Mouse (Mus musculus) MEL (cell line): ENCODE measurements at regions not wholly inside any gene's neighbourhood (a gene's known extent, or its start where the extent isn't known, plus 50 kb on each side); places are given as distances from the start of the nearest gene placed in this dataset.

Source experiments
- CHD1 ChIP-seq: IDR thresholded peaks from 2 replicates; pipeline ENCODE4 v1.6.1; 2012; ENCODE audit warnings: low read depth, mild to moderate bottlenecking, inconsistent platforms, low read length, improper control_type of control experiment
- CTCF ChIP-seq, 3 experiments: IDR thresholded peaks in 2 of 3; conservative IDR thresholded peaks in 1 of 3; 2 replicates each; pipeline ENCODE4 v1.5.1; 2011 to 2012; ENCODE audit warnings: low read length in 3 of 3, low read depth in 2 of 3, mild to moderate bottlenecking in 2 of 3, improper control_type of control experiment in 1 of 3, inconsistent platforms in 1 of 3, mixed read lengths in 1 of 3, moderate library complexity in 1 of 3; ENCODE audit not compliant: control insufficient read depth in 1 of 3, insufficient read depth in 1 of 3, poor library complexity in 1 of 3, severe bottlenecking in 1 of 3
- EP300 ChIP-seq, 2 experiments: IDR thresholded peaks; 2 replicates each; pipeline ENCODE4 v1.6.1; 2011; ENCODE audit warnings: improper control_type of control experiment in 2 of 2, low read length in 2 of 2, low read depth in 1 of 2, mild to moderate bottlenecking in 1 of 2
- HCFC1 ChIP-seq: IDR thresholded peaks from 2 replicates; pipeline ENCODE4 v1.6.1; 2012; ENCODE audit warnings: low read depth, mild to moderate bottlenecking, inconsistent platforms, low read length, improper control_type of control experiment, moderate library complexity
- MAFK ChIP-seq: IDR thresholded peaks from 2 replicates; pipeline ENCODE4 v1.6.1; 2011; ENCODE audit warnings: low read depth, mild to moderate bottlenecking, low read length, improper control_type of control experiment, borderline replicate concordance
- MAX ChIP-seq: IDR thresholded peaks from 2 replicates; pipeline ENCODE4 v1.6.1; 2011; ENCODE audit warnings: low read length, improper control_type of control experiment
- MAZ ChIP-seq: IDR thresholded peaks from 2 replicates; pipeline ENCODE4 v1.6.1; 2012; ENCODE audit warnings: low read depth, mild to moderate bottlenecking, inconsistent platforms, low read length, improper control_type of control experiment
- MXI1 ChIP-seq: IDR thresholded peaks from 2 replicates; pipeline ENCODE4 v1.6.1; 2011; ENCODE audit warnings: mild to moderate bottlenecking, low read depth, low read length, improper control_type of control experiment
- POLR2A ChIP-seq, 2 experiments: IDR thresholded peaks; 2 replicates each; pipeline ENCODE4 v1.6.1; 2011 to 2012; ENCODE audit warnings: low read length in 2 of 2, mild to moderate bottlenecking in 2 of 2, control low read depth in 1 of 2, improper control_type of control experiment in 1 of 2, low read depth in 1 of 2, moderate library complexity in 1 of 2; ENCODE audit not compliant: control insufficient read depth in 1 of 2, insufficient read depth in 1 of 2, poor library complexity in 1 of 2
- POLR2AphosphoS2 ChIP-seq: IDR thresholded peaks from 2 replicates; pipeline ENCODE4 v1.6.1; 2011; ENCODE audit warnings: low read length, improper control_type of control experiment
- RCOR1 ChIP-seq: IDR thresholded peaks from 2 replicates; pipeline ENCODE4 v1.6.1; 2012; ENCODE audit warnings: low read depth, mild to moderate bottlenecking, inconsistent platforms, low read length, improper control_type of control experiment
- USF1 ChIP-seq: IDR thresholded peaks from 2 replicates; pipeline ENCODE4 v1.6.1; 2014; ENCODE audit warnings: low read depth, mild to moderate bottlenecking, inconsistent platforms, low read length, improper control_type of control experiment, moderate library complexity
- ZMIZ1 ChIP-seq: IDR thresholded peaks from 2 replicates; pipeline ENCODE4 v1.6.1; 2012; ENCODE audit warnings: low read depth, mild to moderate bottlenecking, inconsistent platforms, low read length, improper control_type of control experiment, moderate library complexity

- TF ChIP-seq USF1 (no peak), RCOR1 (no peak), CTCF (IDR thresholded peaks at IDR 0.05 in 2 of 3, conservative IDR thresholded peaks at IDR 0.05 in 1 of 3; ENCODE audit: control insufficient read depth in 1 of 3, insufficient read depth in 1 of 3, low read depth in 2 of 3, low read length in 3 of 3, poor library complexity in 1 of 3, severe bottlenecking in 1 of 3) (no peak), HCFC1 (no peak), POLR2AphosphoS2 (no peak), MAX (no peak), ZMIZ1 (no peak), MXI1 (no peak), POLR2A (IDR thresholded peaks at IDR 0.05; ENCODE audit: control insufficient read depth in 1 of 2, insufficient read depth in 1 of 2, low read depth in 1 of 2, low read length in 2 of 2, poor library complexity in 1 of 2) (no peak), MAFK (no peak), MAZ (no peak), CHD1 (no peak), EP300 (IDR thresholded peaks at IDR 0.05; ENCODE audit: low read depth in 1 of 2, low read length in 2 of 2) (no peak)
Observed at GRCm38 (mm10) chr14:31961442-31961841, 67.3 kb upstream of the Galnt15 start.
